Mouse (Mus musculus): ENCODE measurements at regions not wholly inside any gene's neighbourhood (a gene's known extent, or its start where the extent isn't known, plus 50 kb on each side); places are given as distances from the start of the nearest gene placed in this dataset.
"Not testable (repeated sequence)": the region's sequence is repeated elsewhere in the genome, so short reads cannot be mapped to it uniquely, and the experiment has no call there.

GRCm38 (mm10) chr6:31132396-31133190, 173.7 kb upstream of the Klf14 start:
- no peak for ATAC-seq (ENCODE audit: low FRiP score)
- Histone ChIP-seq H3K36me3 (no peaks in the 10 kb centered on the region), H3K27me3 (no peaks in the 10 kb centered on the region), H3K9me3 (peaks cover 5% of the 10 kb centered on the region), H3K4me3 (no peak overlapping the region), H3K27ac (no peak overlapping the region), H3K4me1 (replicated peaks) (no peaks in the 10 kb centered on the region), H3K9ac (no peak overlapping the region), H3K4me2 (no peak overlapping the region)
- WGBS, result 87% methylated on average over 8 of the region's 8 CpGs

- no peak overlapping the region for H3K4me2 ChIP-seq
- WGBS, result 86% methylated on average over 11 of the region's 11 CpGs
- no peaks in the 10 kb centered on the region for H3K4me1 ChIP-seq (replicated peaks)
- no peaks in the 10 kb centered on the region for H3K36me3 ChIP-seq
- no peak overlapping the region for H3K4me3 ChIP-seq
- no peak for ATAC-seq (ENCODE audit: low FRiP score)
- peaks cover 5% of the 10 kb centered on the region for H3K9me3 ChIP-seq
- H3K27ac ChIP-seq, result no peak overlapping the region
- no peaks in the 10 kb centered on the region for H3K27me3 ChIP-seq
- no peak overlapping the region for H3K9ac ChIP-seq
Observed at GRCm38 (mm10) chr6:31133896-31134735, 175.2 kb upstream of the Klf14 start.

GRCm38 (mm10) chr6:31134736-31135077, 175.8 kb upstream of the Klf14 start:
- peaks cover 5% of the 10 kb centered on the region for H3K9me3 ChIP-seq
- 89% methylated on average over 8 of the region's 8 CpGs for WGBS
- no peak for ATAC-seq (ENCODE audit: low FRiP score)
- no peaks in the 10 kb centered on the region for H3K36me3 ChIP-seq
- no peak overlapping the region for H3K4me2 ChIP-seq
- H3K27me3 ChIP-seq, result no peaks in the 10 kb centered on the region
- H3K4me3 ChIP-seq, result no peak overlapping the region
- H3K27ac ChIP-seq, result no peak overlapping the region
- no peak overlapping the region for H3K9ac ChIP-seq
- H3K4me1 ChIP-seq (replicated peaks), result no peaks in the 10 kb centered on the region

- H3K36me3 ChIP-seq, result no peaks in the 10 kb centered on the region
- ATAC-seq (ENCODE audit: low FRiP score), result no peak
- no peaks in the 10 kb centered on the region for H3K4me1 ChIP-seq (replicated peaks)
- H3K4me2 ChIP-seq, result no peak overlapping the region
- H3K27ac ChIP-seq, result no peak overlapping the region
- no peaks in the 10 kb centered on the region for H3K27me3 ChIP-seq
- H3K9me3 ChIP-seq, result peaks cover 5% of the 10 kb centered on the region
- H3K4me3 ChIP-seq, result no peak overlapping the region
- 69% methylated on average over 6 of the region's 6 CpGs for WGBS
- H3K9ac ChIP-seq, result no peak overlapping the region
Observed at GRCm38 (mm10) chr6:31135580-31135979, 176.7 kb upstream of the Klf14 start.

GRCm38 (mm10) chr6:31136895-31137294, 178.0 kb upstream of the Klf14 start:
- Histone ChIP-seq H3K4me1 (replicated peaks) (no peaks in the 10 kb centered on the region), H3K27ac (no peak overlapping the region), H3K27me3 (no peaks in the 10 kb centered on the region), H3K9me3 (peaks cover 5% of the 10 kb centered on the region), H3K9ac (no peak overlapping the region), H3K36me3 (no peaks in the 10 kb centered on the region), H3K4me2 (no peak overlapping the region), H3K4me3 (no peak overlapping the region)
- ATAC-seq (ENCODE audit: low FRiP score), result no peak
- WGBS, result 65% methylated on average over 4 of the region's 4 CpGs

GRCm38 (mm10) chr6:31137351-31137750, 178.5 kb upstream of the Klf14 start:
- H3K4me3 ChIP-seq, result no peak overlapping the region
- WGBS, result 92% methylated on average over 8 of the region's 8 CpGs
- peaks cover 5% of the 10 kb centered on the region for H3K9me3 ChIP-seq
- no peak for ATAC-seq (ENCODE audit: low FRiP score)
- H3K36me3 ChIP-seq, result no peaks in the 10 kb centered on the region
- no peak overlapping the region for H3K9ac ChIP-seq
- H3K27ac ChIP-seq, result no peak overlapping the region
- no peak overlapping the region for H3K4me2 ChIP-seq
- H3K27me3 ChIP-seq, result no peaks in the 10 kb centered on the region
- no peaks in the 10 kb centered on the region for H3K4me1 ChIP-seq (replicated peaks)

GRCm38 (mm10) chr6:31140000-31140399, 181.1 kb upstream of the Klf14 start:
- Histone ChIP-seq H3K4me1 (replicated peaks) (no peaks in the 10 kb centered on the region), H3K9me3 (no peaks in the 10 kb centered on the region), H3K27ac (no peak overlapping the region), H3K9ac (no peak overlapping the region), H3K4me2 (no peak overlapping the region), H3K36me3 (no peaks in the 10 kb centered on the region), H3K4me3 (no peak overlapping the region), H3K27me3 (no peaks in the 10 kb centered on the region)
- WGBS, result 91% methylated on average over 9 of the region's 9 CpGs
- no peak for ATAC-seq (ENCODE audit: low FRiP score)

GRCm38 (mm10) chr6:31140593-31140992, 181.7 kb upstream of the Klf14 start:
- ATAC-seq (ENCODE audit: low FRiP score), result no peak
- WGBS, result 91% methylated on average over 5 of the region's 5 CpGs
- H3K9ac ChIP-seq, result no peak overlapping the region
- H3K4me1 ChIP-seq (replicated peaks), result no peaks in the 10 kb centered on the region
- no peaks in the 10 kb centered on the region for H3K36me3 ChIP-seq
- no peak overlapping the region for H3K27ac ChIP-seq
- H3K4me2 ChIP-seq, result no peak overlapping the region
- H3K27me3 ChIP-seq, result no peaks in the 10 kb centered on the region
- H3K9me3 ChIP-seq, result no peaks in the 10 kb centered on the region
- no peak overlapping the region for H3K4me3 ChIP-seq

GRCm38 (mm10) chr6:31141486-31141885, 182.6 kb upstream of the Klf14 start:
- no peak for ATAC-seq (ENCODE audit: low FRiP score)
- 79% methylated on average over 6 of the region's 6 CpGs for WGBS
- Histone ChIP-seq H3K9me3 (no peaks in the 10 kb centered on the region), H3K4me1 (replicated peaks) (no peaks in the 10 kb centered on the region), H3K4me3 (no peak overlapping the region), H3K27ac (no peak overlapping the region), H3K36me3 (no peaks in the 10 kb centered on the region), H3K4me2 (no peak overlapping the region), H3K27me3 (0 out of 2 replicates have a peak, but pooled peaks cover 3% of the 10 kb centered on the region), H3K9ac (no peak overlapping the region)

GRCm38 (mm10) chr6:31142479-31143007, 183.7 kb upstream of the Klf14 start:
- not testable (repeated sequence) for H3K4me2 ChIP-seq; H3K9ac ChIP-seq; H3K27ac ChIP-seq; ATAC-seq (ENCODE audit: low FRiP score); H3K36me3 ChIP-seq; H3K27me3 ChIP-seq; H3K4me3 ChIP-seq; H3K9me3 ChIP-seq; H3K4me1 ChIP-seq (replicated peaks)
- WGBS, result 94% methylated on average over 15 of the region's 15 CpGs

- H3K27ac ChIP-seq, result no peak overlapping the region
- no peak for ATAC-seq (ENCODE audit: low FRiP score)
- no peaks in the 10 kb centered on the region for H3K4me1 ChIP-seq (replicated peaks)
- WGBS, result 90% methylated on average over 10 of the region's 10 CpGs
- H3K9me3 ChIP-seq, result no peaks in the 10 kb centered on the region
- no peak overlapping the region for H3K9ac ChIP-seq
- no peak overlapping the region for H3K4me2 ChIP-seq
- no peaks in the 10 kb centered on the region for H3K36me3 ChIP-seq
- no peak overlapping the region for H3K4me3 ChIP-seq
- 0 out of 2 replicates have a peak, but pooled peaks cover 7% of the 10 kb centered on the region for H3K27me3 ChIP-seq
Observed at GRCm38 (mm10) chr6:31145687-31146086, 186.8 kb upstream of the Klf14 start.

- Histone ChIP-seq H3K27me3 (0 out of 2 replicates have a peak, but pooled peaks cover 7% of the 10 kb centered on the region), H3K9ac (no peak overlapping the region), H3K36me3 (no peaks in the 10 kb centered on the region), H3K4me1 (replicated peaks) (no peaks in the 10 kb centered on the region), H3K4me3 (no peak overlapping the region), H3K4me2 (no peak overlapping the region), H3K9me3 (no peaks in the 10 kb centered on the region), H3K27ac (no peak overlapping the region)
- WGBS, result 43% methylated on average over 5 of the region's 5 CpGs
- ATAC-seq (ENCODE audit: low FRiP score), result no peak
Observed at GRCm38 (mm10) chr6:31146779-31147178, 187.9 kb upstream of the Klf14 start.

Measured in hindbrain, embryonic 13.5 days (tissue).